In the genomic region with DNA sequence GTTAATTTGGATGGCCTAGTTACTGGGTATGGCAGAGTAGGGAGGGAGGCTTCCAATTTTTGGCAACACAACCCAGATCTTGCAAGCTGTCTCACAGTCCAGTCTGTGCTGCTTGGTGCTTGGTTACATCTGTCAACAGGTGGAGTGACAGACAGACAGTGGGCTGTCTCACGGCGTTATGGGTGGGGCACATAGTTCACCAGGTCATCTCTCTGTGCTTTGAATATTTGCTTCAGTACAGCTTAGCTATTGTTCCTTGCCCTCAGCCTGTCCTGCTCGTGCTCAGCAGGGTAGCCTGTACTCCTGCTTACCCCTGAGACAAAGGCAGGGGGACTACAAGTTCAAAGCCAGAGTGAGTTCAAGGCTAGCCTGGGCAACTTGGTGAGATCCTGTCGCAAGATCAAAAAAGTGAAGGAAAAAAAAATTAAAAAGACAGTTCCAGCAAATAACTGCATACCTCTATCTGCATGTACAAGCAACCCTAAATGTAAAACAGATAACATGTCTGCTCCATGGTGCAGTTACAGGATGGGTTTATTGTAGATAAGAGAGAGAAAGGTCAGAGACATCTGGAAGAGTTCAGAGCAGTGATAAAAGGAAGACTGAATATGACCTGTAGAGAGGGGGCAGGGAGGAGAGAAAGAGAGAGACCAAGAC, we compare ENCODE assay signal across 1 mouse cellular context.
TF ChIP-seq lines count a peak whose summit lies in the region.

No protein-coding gene starts in this region.

TF ChIP-seq in myocyte, 11 proteins besides CTCF, POLR2A, EP300 and RAD21:
- peak; percentile 12 for TF ChIP-seq TCF3 (IDR thresholded peaks at IDR 0.05; ENCODE audit: insufficient read length, low read depth)
- peak in 1 of 3 experiments; percentile 61 for TF ChIP-seq MYOD1 (IDR thresholded peaks at IDR 0.05; ENCODE audit: control insufficient read depth in 1 of 3, insufficient read length in 2 of 3, low read depth in 2 of 3)
- TF ChIP-seq MYOG (IDR thresholded peaks at IDR 0.05; ENCODE audit: control insufficient read depth in 1 of 3, insufficient read depth in 1 of 3, insufficient read length in 2 of 3, low read depth in 2 of 3) = peak in 1 of 3 experiments; percentile 57
- no peak for TF ChIP-seq TCF12 (IDR thresholded peaks at IDR 0.05; ENCODE audit: insufficient read depth, poor library complexity, severe bottlenecking)
